Mouse (Mus musculus) lung, embryonic 14.5 days (tissue): ENCODE results near the gene Hba-x. TPM values are rescaled to one million over a fixed set of nuclear protein-coding genes. Genes with fewer than 3 reads are reported as not detected.
"Not testable (repeated sequence)": the region's sequence is repeated elsewhere in the genome, so short reads cannot be mapped to it uniquely, and the experiment has no call there.

Experiments used
- ATAC-seq: fragments of 200-750 bp; cut with Nextera tagmentation; 2 replicates; pipeline ENCODE4 v1.8.0; 2017; ENCODE audit warnings: mild to moderate bottlenecking, moderate TSS enrichment, moderate library complexity; ENCODE audit not compliant: insufficient read depth
- DNase-seq: peaks from one replicate; pipeline ENCODE4 v3.0.0-alpha.2; 2015
- H3K27ac ChIP-seq: fragments of 300-500 bp; sonication (generic); 2 replicates; pipeline ENCODE4 v1.5.1; 2014; ENCODE audit warnings: low read depth, mild to moderate bottlenecking, moderate library complexity
- H3K27me3 ChIP-seq: fragments of 300-500 bp; sonication (generic); 2 replicates; pipeline ENCODE4 v1.6.1; 2014; ENCODE audit warnings: low read length, control low read depth; ENCODE audit not compliant: insufficient read depth
- H3K36me3 ChIP-seq: fragments of 300-500 bp; sonication (generic); 2 replicates; pipeline ENCODE4 v1.6.1; 2014; ENCODE audit warnings: control low read depth; ENCODE audit not compliant: insufficient read depth
- H3K4me1 ChIP-seq: fragments of 300-500 bp; sonication (generic); 2 replicates; pipeline ENCODE4 v1.6.1; 2014; ENCODE audit warnings: antibody characterized with exemption, control low read depth; ENCODE audit not compliant: insufficient read depth
- H3K4me2 ChIP-seq: fragments of 300-500 bp; sonication (generic); 2 replicates; pipeline ENCODE4 v1.6.1; 2014; ENCODE audit warnings: mild to moderate bottlenecking
- H3K4me3 ChIP-seq: fragments of 300-500 bp; sonication (generic); 2 replicates; pipeline ENCODE4 v1.5.1; 2014; ENCODE audit warnings: low read depth, low read length
- H3K9ac ChIP-seq: fragments of 300-500 bp; sonication (generic); 2 replicates; pipeline ENCODE4 v1.6.1; 2014
- H3K9me3 ChIP-seq: fragments of 300-500 bp; sonication (generic); 2 replicates; pipeline ENCODE4 v1.6.1; 2016; ENCODE audit warnings: low read depth, low read length, control low read depth
- CTCF ChIP-seq: IDR thresholded peaks from 2 replicates; pipeline ENCODE4 v1.5.1; 2016; ENCODE audit warnings: antibody characterized with exemption, low read depth
- WGBS: fragments of 180-500 bp; shearing (Covaris S2); extraction: QIAGEN DNeasy Blood & Tissue Kit; methylation state at CpG from one replicate; pipeline ENCODE4 v1.1.7; 2014; 5-methylcytosine and 5-hydroxymethylcytosine counted together
- polyA plus RNA-seq: library from polyadenylated mRNA; unstranded; fragments of >200 nt; fragmentation: Nextera tagmentation; extraction: Ambion mirVana; gene quantifications from 2 replicates; pipeline ENCODE4 v1.2.1, GENCODE M21; 2014

Gene Hba-x
- polyA plus RNA-seq, 1 experiment from 2014 or later: 266 TPM

- Histone ChIP-seq H3K4me3 (peak within 1 kb of the TSS; percentile 20; the same call in 1 of the 2 replicates), H3K4me2 (peak within 1 kb of the TSS; percentile 48), H3K27ac (peak within 1 kb of the TSS; percentile 27; the same call in 1 of the 2 replicates), H3K9ac (peak within 1 kb of the TSS; percentile 29; the same call in 1 of the 2 replicates)
- TF ChIP-seq CTCF: peak; percentile 83
- H3K36me3 ChIP-seq, H3K4me1 ChIP-seq, H3K9me3 ChIP-seq, H3K27me3 ChIP-seq: not testable (repeated sequence)
- ATAC-seq (peak; percentile 68), DNase-seq (peak; percentile 79)
- 16% methylated on average over 30 of the region's 33 CpGs for WGBS
These were observed 10.7 kb downstream of the Hba-x start, which contains the start of gene Hbq1b for GRCm38 (mm10) chr11:32286695-32287492. TSS of gene Hbq1b (plus strand) at chr11:32286965.

- no peaks in the 10 kb centered on the region for H3K36me3 ChIP-seq
- H3K4me3 ChIP-seq: no peak overlapping the region
- no peak for TF ChIP-seq CTCF
- no peak overlapping the region for H3K9ac ChIP-seq
- H3K4me1 ChIP-seq: no peaks in the 10 kb centered on the region
- H3K4me2 ChIP-seq: no peak overlapping the region; the same call in 1 of the 2 replicates
- ATAC-seq: no peak
- DNase-seq: no peak
- WGBS: 61% methylated on average over 9 of the region's 9 CpGs
- H3K27me3 ChIP-seq: peaks cover 6% of the 10 kb centered on the region
- no peaks in the 10 kb centered on the region for H3K9me3 ChIP-seq
- H3K27ac ChIP-seq: peak overlapping the region; percentile 9; the same call in 1 of the 2 replicates
These were observed 11.3 kb downstream of the Hba-x start for GRCm38 (mm10) chr11:32287493-32287825.

GRCm38 (mm10) chr11:32292819-32293218 lies 16.6 kb downstream of the Hba-x start:
- H3K4me3 ChIP-seq, H3K9ac ChIP-seq, H3K36me3 ChIP-seq, ATAC-seq, H3K4me2 ChIP-seq, H3K4me1 ChIP-seq, H3K27ac ChIP-seq, H3K27me3 ChIP-seq, H3K9me3 ChIP-seq, DNase-seq: not testable (repeated sequence)
- 88% methylated on average over 4 of the region's 4 CpGs for WGBS

GRCm38 (mm10) chr11:32293479-32293878 lies 17.3 kb downstream of the Hba-x start:
- not testable (repeated sequence) for H3K36me3 ChIP-seq, DNase-seq, H3K9ac ChIP-seq, H3K4me3 ChIP-seq, ATAC-seq, H3K27me3 ChIP-seq, H3K4me1 ChIP-seq, H3K27ac ChIP-seq, H3K4me2 ChIP-seq, H3K9me3 ChIP-seq
- WGBS: 40% methylated on average over 3 of the region's 3 CpGs

- peak; percentile 51; the same call in 1 of the 2 replicates for ATAC-seq
- not testable (repeated sequence) for H3K9ac ChIP-seq, H3K4me3 ChIP-seq, H3K9me3 ChIP-seq, H3K36me3 ChIP-seq, H3K27me3 ChIP-seq, DNase-seq, H3K4me2 ChIP-seq, H3K4me1 ChIP-seq, H3K27ac ChIP-seq
- no CpG with 5 or more reads among the region's 4 CpGs for WGBS
These were observed 20.0 kb downstream of the Hba-x start, which contains the start of gene Hba-a2 for GRCm38 (mm10) chr11:32296203-32296602. TSS of gene Hba-a2 (plus strand) at chr11:32296489.

- H3K9ac ChIP-seq, DNase-seq, H3K4me2 ChIP-seq, H3K27ac ChIP-seq, H3K4me3 ChIP-seq, H3K27me3 ChIP-seq, H3K9me3 ChIP-seq, H3K4me1 ChIP-seq, H3K36me3 ChIP-seq, ATAC-seq: not testable (repeated sequence)
- 16% methylated on average over 2 of the region's 2 CpGs for WGBS
These were observed 21.2 kb downstream of the Hba-x start for GRCm38 (mm10) chr11:32297417-32297816.

GRCm38 (mm10) chr11:32297866-32298531 lies 21.8 kb downstream of the Hba-x start:
- H3K36me3 ChIP-seq: no peaks in the 10 kb centered on the region
- DNase-seq (no peak), ATAC-seq (no peak)
- 84% methylated on average over 1 of the region's 1 CpGs for WGBS
- H3K4me2 ChIP-seq: no peak overlapping the region
- H3K27ac ChIP-seq: no peak overlapping the region
- H3K9me3 ChIP-seq: no peaks in the 10 kb centered on the region
- TF ChIP-seq CTCF: no peak
- H3K27me3 ChIP-seq: 0 out of 2 replicates have a peak, but pooled peaks cover 6% of the 10 kb centered on the region
- no peak overlapping the region for H3K4me3 ChIP-seq
- H3K4me1 ChIP-seq: no peaks in the 10 kb centered on the region
- H3K9ac ChIP-seq: no peak overlapping the region
